Mouse (Mus musculus): ENCODE data around the gene Tnfrsf21.

DNA sequence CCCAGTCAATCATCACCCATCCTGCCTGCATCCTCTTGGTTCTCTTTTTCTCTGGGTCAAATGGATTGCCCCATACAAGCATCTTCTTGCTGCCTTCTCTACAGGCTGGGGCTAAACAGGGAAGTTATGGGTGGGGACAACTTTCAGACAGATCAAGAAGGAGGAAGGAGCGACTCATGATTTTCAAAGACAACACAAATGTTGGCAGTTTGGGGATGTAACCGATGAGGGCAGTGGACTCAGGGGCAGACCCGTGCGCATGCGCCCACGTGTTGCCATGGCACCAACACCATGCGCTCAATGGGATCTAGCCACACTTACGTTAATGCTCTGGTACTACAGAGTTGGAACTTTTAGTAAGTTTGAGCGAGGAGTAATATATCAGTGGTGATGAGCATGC is 121.5 kb downstream of the Tnfrsf21 start:
- TF ChIP-seq CTCF (conservative IDR thresholded peaks at IDR 0.05; ENCODE audit: insufficient read depth, insufficient read length, low read depth, low read length) = no peak
- TF ChIP-seq POLR2A (IDR thresholded peaks at IDR 0.05; ENCODE audit: low read depth, low read length) = no peak
